Mouse (Mus musculus) cerebellum, adult 8-10 months (tissue): ENCODE measurements around the gene Gbf1.

Experiments
- DNase-seq: peaks from one replicate; pipeline ENCODE4 v3.0.0; 2022

Gene Gbf1

DNA sequence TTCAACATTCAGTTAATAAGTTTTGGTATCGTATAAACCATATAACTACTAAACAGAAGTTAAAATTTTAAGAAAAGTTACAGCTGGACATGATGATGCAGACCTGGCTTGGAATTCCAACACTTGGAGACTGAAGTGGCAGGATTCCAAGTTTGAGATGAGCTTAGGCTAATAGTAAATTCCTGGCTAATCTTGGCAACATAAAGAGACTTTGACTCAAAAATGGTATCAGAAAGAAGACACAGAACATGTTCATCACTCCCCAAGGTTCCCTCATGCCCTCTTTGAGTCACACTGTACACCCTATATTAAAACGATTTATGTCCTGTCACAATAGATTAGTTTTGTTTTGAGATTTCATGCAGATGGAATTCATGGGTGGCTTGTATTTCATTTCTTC is 72.6 kb downstream of the Gbf1 start:
- no peak for DNase-seq

GRCm38 (mm10) chr19:46225506-46225905 is 73.2 kb downstream of the Gbf1 start:
- DNase-seq = peak; percentile 14

- no peak for DNase-seq
Measured at GRCm38 (mm10) chr19:46226295-46226694, 74.0 kb downstream of the Gbf1 start.

DNA sequence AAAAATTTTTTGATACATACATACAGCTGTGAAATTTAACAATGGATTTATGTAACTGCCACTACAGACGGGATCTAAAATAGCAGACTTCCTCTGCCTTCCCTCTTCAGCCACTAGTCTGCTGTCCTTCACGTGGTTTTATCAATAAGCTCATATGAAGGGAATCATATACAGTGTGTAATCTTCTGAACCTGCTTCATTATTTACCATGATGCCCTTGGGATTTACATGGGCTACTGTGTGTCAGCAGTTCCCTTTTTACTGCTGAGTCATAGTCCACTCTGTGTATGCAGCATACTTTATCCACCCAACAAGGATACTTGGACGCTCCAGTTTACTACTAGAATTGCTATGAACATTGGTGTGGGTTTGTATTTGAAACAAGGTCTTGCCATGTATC is 75.0 kb downstream of the Gbf1 start:
- no peak for DNase-seq

GRCm38 (mm10) chr19:46234450-46234849 is 82.1 kb downstream of the Gbf1 start:
- no peak for DNase-seq

- no peak for DNase-seq
Measured at GRCm38 (mm10) chr19:46236658-46237057, 84.3 kb downstream of the Gbf1 start.

GRCm38 (mm10) chr19:46240246-46240645 is 87.9 kb downstream of the Gbf1 start:
- DNase-seq = no peak

DNA sequence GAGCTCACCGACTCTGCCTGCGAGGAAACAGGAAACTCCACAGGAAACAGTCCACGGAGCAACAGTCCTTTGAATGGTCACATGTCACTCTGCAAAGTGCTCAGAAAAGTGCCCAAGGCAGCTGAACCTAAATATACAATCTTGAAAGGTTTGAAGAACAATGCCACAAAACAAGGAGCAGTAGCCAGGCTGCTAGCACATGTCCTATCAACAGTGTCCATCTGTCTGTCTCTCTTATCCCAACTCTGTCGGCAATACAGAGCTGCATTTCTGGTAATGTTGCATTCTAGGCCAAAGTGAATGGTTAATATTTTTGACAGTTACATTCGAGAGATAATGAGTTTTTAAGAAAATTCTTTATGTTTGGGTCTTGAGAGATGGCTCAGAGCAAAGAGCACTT is 90.1 kb downstream of the Gbf1 start:
- no peak for DNase-seq

DNA sequence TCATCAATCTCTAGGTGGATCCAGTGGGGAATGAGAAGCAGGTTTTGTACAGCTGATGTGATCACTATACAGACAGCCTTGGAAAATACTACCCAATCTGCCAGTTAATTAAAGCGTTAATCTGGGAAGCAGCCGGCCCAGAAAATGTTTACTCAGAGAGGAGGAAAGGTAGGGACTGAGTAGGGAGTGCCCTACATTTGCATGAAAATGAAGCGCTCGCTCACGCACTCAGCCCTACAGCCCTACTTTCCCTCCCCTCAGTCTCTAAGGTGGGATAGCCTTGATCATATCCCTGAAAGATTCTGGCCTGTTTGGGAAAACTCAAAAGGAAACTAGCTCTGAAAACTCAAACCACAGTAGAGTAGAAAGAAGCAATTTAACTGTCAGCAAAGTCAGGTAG is 92.3 kb downstream of the Gbf1 start:
- DNase-seq = no peak

DNA sequence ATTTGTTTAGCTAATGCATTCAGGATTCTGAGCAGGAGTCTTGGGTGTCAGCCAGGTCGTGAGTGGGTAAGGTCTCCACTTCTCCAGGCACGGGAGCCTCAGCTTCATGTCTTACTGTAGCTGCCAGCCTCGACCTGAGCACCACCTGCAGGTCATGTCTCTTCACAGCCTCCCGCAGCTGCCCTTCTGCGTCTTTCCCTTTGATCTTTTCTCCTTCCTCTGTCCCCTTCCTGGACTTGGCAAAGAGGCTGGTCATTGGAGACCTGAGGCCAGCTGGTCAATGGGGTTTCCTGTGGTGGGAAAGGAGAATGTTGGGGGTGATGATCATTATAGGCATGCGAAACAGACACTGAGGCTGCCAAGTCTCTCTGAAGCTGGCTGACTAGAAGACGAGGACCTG is 96.7 kb downstream of the Gbf1 start:
- peak; percentile 41 for DNase-seq

GRCm38 (mm10) chr19:46254163-46254752 is 101.9 kb downstream of the Gbf1 start:
- peak; percentile 41 for DNase-seq

DNA sequence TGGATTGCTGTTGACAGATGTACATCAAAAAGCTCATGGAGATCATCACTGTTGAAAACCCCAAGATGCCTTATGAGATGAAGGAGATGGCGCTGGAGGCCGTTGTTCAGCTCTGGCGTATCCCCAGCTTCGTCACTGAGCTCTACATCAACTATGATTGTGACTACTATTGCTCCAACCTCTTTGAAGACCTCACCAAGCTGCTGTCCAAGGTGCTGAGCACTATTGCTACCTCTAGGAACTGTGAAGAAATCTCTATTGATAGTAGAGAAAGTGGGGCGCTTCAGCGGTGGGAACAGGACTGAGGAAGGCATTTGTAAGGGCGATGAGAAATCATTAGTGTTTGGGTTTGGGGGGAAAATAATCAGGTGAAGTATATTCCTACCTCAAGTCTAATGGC is 112.5 kb downstream of the Gbf1 start:
- DNase-seq = no peak

GRCm38 (mm10) chr19:46275307-46275706 is 123.0 kb downstream of the Gbf1 start:
- DNase-seq = no peak

- no peak for DNase-seq
Measured at GRCm38 (mm10) chr19:46282081-46282849, 130.0 kb downstream of the Gbf1 start.

- peak; percentile 35 for DNase-seq
Measured at GRCm38 (mm10) chr19:46284686-46285085, 132.4 kb downstream of the Gbf1 start.

- peak; percentile 11 for DNase-seq
Measured at GRCm38 (mm10) chr19:46285631-46286030, 133.3 kb downstream of the Gbf1 start.

DNA sequence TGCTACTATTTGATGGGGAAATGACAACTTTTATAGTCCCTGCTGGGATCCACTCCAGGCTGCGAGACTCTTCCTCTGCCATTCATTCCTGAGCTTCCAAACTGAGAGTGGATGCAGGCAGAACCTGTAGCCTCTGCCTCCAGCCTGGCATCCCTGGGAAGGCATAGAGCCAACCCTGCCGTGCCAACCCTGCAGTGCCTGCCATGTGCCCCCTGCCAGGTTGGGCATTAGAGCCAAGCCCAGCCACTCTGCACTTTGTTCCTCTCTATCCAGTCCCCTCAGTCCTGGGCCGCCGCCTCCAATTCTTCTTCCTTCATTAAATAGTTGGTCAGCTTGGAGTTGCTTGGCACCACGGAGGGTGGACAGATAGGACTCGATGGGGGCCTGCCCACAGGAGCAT is 133.7 kb downstream of the Gbf1 start:
- peak; percentile 87 for DNase-seq

DNA sequence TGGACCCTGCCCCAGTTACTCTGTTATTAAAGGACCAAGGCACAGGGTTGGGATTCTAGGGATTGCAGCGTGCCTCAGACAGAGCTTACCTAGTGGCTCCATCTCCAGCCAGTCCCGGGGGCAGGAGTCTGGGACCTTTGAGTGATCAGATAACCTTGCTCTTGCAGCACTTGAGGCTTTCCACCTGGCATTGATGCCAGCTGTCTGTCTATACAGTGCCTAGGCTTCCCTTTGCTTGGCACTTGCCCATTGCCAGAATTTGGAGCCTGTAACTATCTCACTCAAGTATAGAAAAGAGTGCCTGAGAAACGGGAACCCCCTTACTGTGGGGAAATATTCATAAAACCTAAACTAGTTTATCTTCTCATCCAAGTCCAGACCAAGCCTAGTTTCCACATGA is 134.6 kb downstream of the Gbf1 start:
- no peak for DNase-seq

DNA sequence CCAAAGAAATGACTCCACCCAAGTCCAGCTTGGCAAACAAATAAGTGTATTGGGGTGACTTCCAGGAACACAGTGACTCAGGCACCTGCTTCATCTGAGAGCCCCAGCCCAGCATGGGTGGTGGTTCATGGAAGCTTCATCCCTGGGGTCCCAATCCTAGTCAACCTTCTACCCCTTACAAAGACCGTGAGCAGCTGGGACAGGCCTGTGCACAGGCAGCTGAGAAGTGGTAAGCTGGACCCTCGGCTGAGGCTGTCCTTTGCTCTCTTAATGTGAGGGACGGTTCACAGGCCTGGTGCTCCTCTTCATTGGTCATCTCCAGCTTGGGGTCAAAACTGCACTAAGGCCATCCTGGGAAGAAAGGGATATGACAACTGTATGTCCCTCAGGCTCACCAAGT is 135.3 kb downstream of the Gbf1 start:
- DNase-seq = no peak

DNA sequence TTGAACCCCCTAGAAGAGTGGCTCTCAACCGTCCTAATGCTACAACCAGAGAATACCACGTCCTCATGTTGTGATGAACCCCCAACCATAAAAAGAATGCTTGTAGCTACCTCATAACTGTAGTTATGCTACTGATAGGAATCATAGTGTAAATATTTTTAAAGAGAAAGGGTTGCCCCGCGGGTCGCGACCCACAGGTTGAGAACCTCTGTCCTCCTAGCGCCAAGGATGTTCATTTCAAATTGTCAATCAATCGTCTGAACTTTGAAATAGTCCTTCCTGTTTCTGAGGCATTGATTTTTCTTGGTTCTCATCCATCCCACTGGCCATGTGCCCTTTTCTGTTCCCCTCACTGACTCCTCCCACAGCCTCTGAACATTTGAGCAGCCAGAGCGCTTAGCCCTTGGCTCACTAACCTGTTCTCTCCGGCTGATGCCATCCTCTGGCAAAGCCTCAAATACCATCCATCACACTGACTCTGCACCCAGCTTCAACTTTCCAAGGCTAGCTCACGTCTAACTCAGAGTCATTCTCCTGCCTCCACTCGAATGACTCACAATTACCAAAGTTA is 138.3 kb downstream of the Gbf1 start:
- no peak for DNase-seq

GRCm38 (mm10) chr19:46296938-46297337 is 144.6 kb downstream of the Gbf1 start:
- no peak for DNase-seq

DNA sequence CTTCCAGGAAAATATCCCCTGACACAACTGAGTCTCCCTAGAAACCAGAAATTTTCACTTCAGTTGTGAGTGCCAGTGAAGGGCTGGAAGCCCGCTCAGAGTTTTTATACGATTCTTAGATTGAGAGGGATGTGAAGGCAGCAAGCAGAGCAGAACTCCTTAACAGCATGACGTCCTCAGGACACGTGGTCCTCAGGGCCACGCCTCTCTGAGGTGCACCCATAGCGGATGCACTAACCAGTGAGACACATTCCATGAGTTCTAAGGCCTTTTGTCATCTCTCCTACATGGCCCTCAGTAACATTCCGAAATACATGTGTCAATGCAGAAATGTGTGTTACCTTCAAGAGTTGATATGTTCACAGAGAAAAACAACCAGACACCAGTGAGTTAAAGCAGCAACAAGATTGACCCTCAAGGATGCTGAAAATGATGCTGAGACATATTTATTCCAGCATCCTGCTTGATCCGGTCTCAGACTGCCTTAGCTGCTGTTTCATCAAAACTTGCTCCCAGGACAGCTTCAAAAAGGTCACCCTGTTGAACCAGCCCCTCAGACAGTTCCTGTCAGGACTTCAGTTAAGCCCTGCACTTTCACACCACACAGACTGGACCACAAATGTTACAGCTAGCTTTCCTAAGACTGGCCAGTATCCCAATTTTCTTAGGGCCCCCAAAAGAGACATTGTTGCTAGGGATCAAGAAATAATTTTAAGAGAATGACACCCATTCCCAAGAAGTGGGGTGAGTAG is 148.2 kb downstream of the Gbf1 start:
- DNase-seq = no peak

- no peak for DNase-seq
Measured at GRCm38 (mm10) chr19:46302551-46302950, 150.2 kb downstream of the Gbf1 start.
